Mouse (Mus musculus) ovary, postnatal 14 days (tissue): Measurements from ENCODE around the gene Abi3.

Source experiments
- DNase-seq: peaks from one replicate; pipeline ENCODE4 v3.0.0; 2022; ENCODE audit warnings: low spot score

Abi3 gene

DNA sequence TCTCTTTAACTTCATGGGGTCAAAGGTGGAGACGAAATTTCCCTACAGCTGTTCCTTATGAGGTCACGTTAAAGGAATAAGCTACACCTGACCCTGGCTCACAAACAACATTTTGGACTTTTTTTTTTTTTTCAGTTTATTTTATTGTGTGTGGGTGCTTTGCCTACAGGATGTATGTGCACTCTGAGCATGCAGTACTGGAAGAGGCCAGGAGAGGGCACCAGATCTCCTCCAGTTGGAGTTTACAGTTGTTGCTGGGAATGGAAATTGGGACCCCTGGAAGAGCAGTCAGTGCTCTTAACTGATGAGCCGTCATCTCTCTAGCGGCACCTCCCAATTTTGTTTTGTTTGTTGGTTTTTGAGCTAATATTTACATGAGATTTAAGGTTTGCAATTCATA, 56.6 kb downstream of the Abi3 start:
- DNase-seq, result no peak

DNA sequence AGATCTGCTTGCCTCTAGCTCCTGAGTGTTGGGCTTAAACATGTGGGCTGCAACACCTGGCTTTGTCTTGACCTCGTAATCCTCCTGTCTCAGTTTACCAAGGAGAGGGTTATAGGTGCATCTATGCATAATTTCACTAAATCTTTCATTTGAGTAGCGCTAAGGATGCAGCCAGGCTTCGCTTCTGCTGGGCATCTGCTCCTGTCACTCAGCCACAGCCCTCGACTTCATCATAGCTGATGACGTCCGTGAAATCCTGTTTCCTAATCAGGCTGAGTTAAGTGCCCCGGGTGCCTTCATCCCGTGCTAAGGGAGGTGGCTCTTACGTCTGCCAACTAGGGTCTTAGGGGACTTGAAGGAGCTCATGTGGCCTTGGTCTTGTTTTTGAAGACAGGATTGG, 58.3 kb downstream of the Abi3 start:
- no peak for DNase-seq

DNA sequence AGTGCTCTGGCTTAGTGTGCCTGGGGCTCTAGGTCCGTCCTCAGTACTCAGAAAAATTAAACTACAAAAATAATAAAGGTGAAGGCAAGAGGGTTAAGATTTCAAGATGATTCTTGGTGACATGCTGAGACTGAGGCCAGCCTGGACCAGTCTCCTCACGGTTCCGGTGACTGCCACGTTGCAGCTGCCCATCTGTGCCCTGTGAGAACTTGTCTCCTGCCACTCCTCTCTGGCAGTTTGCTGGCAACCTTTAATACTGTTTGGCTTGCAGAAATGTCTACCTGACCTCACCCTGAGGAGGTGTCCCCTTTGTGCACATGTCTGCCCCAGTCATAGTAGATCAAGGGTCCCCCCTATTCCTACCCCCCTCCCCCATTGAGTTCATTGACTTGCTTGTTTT, 58.8 kb downstream of the Abi3 start:
- DNase-seq, result no peak

DNA sequence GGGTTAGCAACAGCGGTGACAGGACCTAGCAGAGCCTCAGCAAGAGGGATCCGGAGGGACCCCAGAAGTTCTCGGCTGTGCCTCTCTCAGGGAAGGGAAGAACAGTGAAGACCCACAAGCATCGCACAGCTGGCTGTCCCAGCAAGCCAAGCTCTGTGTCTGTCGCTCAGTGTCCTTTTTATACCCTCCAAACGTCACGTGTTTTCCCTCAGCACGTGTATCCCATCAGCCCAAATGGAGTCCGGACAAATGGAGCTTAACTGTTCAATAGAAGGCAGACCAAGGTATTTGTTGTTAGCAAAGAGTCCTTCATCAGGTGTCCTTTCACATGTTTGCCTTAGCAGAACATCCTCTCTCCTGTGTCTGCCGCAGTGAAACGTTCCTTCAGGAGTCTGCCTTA, 60.7 kb downstream of the Abi3 start:
- DNase-seq, result no peak

DNA sequence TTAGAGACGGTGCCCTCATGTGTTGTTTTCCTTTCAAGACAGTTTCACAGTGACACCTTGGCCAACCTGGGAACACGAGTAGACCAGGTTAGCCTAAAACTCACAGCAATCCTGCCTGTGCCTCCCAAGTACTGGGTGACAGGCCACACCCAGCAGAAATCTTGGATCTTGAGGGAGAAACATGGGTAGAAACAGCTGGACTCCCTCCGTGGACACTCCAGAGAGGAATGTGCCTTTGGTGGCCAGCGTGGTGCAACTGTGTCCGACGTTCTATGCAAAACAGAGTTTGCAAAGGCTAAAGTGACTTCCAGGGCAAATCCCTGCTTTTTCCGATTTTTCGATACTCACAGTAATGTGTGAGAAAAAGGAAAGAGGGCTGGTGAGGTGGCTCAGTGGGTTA, 61.8 kb downstream of the Abi3 start:
- DNase-seq, result no peak
